Mouse (Mus musculus) embryonic facial prominence, embryonic 11.5 days (tissue): Measurements from ENCODE around the gene Tpp2. TPM values are rescaled to one million over a fixed set of nuclear protein-coding genes. Genes with fewer than 3 reads are reported as not detected.

Source experiments
- ATAC-seq: fragments of 200-750 bp; cut with Nextera tagmentation; replicated peaks from 2 replicates; pipeline ENCODE4 v1.8.0; 2017; ENCODE audit warnings: low read depth; ENCODE audit not compliant: insufficient number of reproducible peaks, low FRiP score, low TSS enrichment
- DNase-seq: peaks from one replicate; pipeline ENCODE4 v3.0.0-alpha.2; 2015; ENCODE audit warnings: low spot score
- H3K27ac ChIP-seq: fragments of 300-500 bp; sonication (generic); replicated peaks from 2 replicates; pipeline ENCODE4 v1.5.1; 2014; ENCODE audit warnings: mild to moderate bottlenecking, low read depth, low read length, control low read depth
- H3K27me3 ChIP-seq: fragments of 300-500 bp; sonication (generic); 2 replicates; pipeline ENCODE4 v1.6.1; 2014; ENCODE audit warnings: mild to moderate bottlenecking, low read length, moderate library complexity, mixed read lengths; ENCODE audit not compliant: control insufficient read depth, insufficient read depth
- H3K36me3 ChIP-seq: fragments of 300-500 bp; sonication (generic); replicated peaks from 2 replicates; pipeline ENCODE4 v1.6.1; 2014; ENCODE audit warnings: low read depth, mild to moderate bottlenecking, low read length, moderate library complexity, mixed read lengths; ENCODE audit not compliant: control insufficient read depth, insufficient read depth
- H3K4me1 ChIP-seq: fragments of 300-500 bp; sonication (generic); 2 replicates; pipeline ENCODE4 v1.6.1; 2014; ENCODE audit warnings: low read length, mixed read lengths; ENCODE audit not compliant: control insufficient read depth, insufficient read depth
- H3K4me2 ChIP-seq: fragments of 300-500 bp; sonication (generic); 2 replicates; pipeline ENCODE4 v1.6.1; 2014; ENCODE audit warnings: low read depth, mild to moderate bottlenecking, control low read depth, low read length, moderate library complexity
- H3K4me3 ChIP-seq: fragments of 300-500 bp; sonication (generic); 2 replicates; pipeline ENCODE4 v1.5.1; 2014; ENCODE audit warnings: low read depth, low read length, control low read depth
- H3K9ac ChIP-seq: fragments of 300-500 bp; sonication (generic); replicated peaks from 2 replicates; pipeline ENCODE4 v1.6.1; 2014; ENCODE audit warnings: mild to moderate bottlenecking, control low read depth, low read length
- H3K9me3 ChIP-seq: fragments of 300-500 bp; sonication (generic); replicated peaks from 2 replicates; pipeline ENCODE4 v1.6.1; 2016; ENCODE audit warnings: mild to moderate bottlenecking, low read length, inconsistent platforms, mixed read lengths; ENCODE audit not compliant: control insufficient read depth
- WGBS: fragments of 180-500 bp; shearing (Covaris S2); extraction: QIAGEN DNeasy Blood & Tissue Kit; methylation state at CpG from one replicate; pipeline ENCODE4 v1.1.7; 2014; 5-methylcytosine and 5-hydroxymethylcytosine counted together
- polyA plus RNA-seq: library from polyadenylated mRNA; unstranded; fragments of >200 nt; fragmentation: Nextera tagmentation; extraction: Ambion mirVana; gene quantifications from 2 replicates; pipeline ENCODE4 v1.2.1, GENCODE M21; 2014

Gene Tpp2
- polyA plus RNA-seq, 1 experiment from 2014 or later, result 77.1 TPM

DNA sequence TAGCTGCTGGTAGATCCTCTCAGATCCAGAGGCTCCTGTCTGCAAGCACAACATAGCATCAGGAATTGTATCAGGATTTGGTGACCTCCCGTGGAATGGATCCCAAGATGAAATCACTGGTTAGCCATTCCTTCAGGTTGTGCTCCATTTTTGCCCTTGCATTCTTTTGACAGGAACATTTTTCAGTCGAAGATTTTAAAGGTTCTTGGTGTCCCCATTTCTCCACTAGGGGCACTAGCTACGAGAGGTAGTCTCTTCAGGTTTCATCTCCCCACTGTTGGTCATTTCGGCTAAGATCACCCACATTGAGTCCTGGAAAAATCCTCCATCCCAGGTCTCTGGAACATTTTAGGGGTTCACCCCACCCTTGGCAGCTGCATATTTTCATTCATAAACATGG is 33.3 kb downstream of the Tpp2 start:
- 85% methylated on average over 4 of the region's 4 CpGs for WGBS
- Histone ChIP-seq H3K36me3 (no peaks in the 10 kb centered on the region), H3K9me3 (no peaks in the 10 kb centered on the region), H3K4me1 (no peaks in the 10 kb centered on the region), H3K9ac (no peak overlapping the region), H3K4me2 (no peak overlapping the region), H3K4me3 (no peak overlapping the region), H3K27me3 (no peaks in the 10 kb centered on the region), H3K27ac (no peak overlapping the region)
- DNase-seq (peak; percentile 8), ATAC-seq (no peak)

DNA sequence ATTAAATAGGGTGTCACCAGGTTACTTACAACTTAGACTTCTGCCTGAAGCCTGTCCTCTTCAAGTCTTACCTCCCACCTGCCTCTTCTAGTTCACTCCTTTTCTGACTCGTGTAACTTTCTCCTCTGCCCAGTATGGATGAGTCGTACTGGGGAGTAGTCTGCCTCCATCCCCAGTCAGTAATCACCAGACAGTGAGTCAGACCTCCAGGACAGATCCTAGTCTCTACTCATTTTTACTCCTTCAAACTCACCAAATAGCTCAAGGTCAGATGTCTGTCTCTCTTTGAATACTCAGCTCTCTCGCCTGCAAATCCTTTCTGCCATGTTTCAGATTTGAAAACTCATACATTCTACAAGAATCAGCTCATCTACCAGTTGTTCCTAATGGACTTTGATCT is 35.9 kb downstream of the Tpp2 start:
- H3K27ac ChIP-seq, result no peak overlapping the region
- ATAC-seq, result no peak
- no peaks in the 10 kb centered on the region for H3K9me3 ChIP-seq
- no peak for DNase-seq
- H3K27me3 ChIP-seq, result no peaks in the 10 kb centered on the region
- no peak overlapping the region for H3K9ac ChIP-seq
- H3K36me3 ChIP-seq, result no peaks in the 10 kb centered on the region; the same call in 1 of the 2 replicates
- no peak overlapping the region for H3K4me3 ChIP-seq
- WGBS, result 78% methylated on average over 3 of the region's 3 CpGs
- H3K4me1 ChIP-seq, result no peaks in the 10 kb centered on the region
- no peak overlapping the region for H3K4me2 ChIP-seq

DNA sequence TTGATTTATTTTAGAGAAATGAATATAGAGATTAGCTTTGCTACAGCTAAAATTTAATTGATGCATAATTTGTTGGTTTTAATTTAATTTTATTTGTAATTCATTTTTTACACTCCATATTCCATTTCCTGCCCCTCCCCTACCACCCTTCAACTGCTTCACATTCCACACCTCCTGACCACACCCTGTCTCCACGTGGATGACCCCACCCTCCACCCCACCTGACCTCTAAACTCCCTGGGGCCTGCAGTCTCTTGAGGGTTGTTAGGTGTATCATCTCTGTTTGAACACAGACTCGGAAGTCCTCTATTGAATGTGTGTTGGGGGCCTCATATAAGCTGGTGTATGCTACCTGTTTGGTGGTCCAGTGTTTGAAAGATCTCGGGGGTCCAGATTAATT is 37.6 kb downstream of the Tpp2 start:
- no peaks in the 10 kb centered on the region; the same call in 1 of the 2 replicates for H3K36me3 ChIP-seq
- ATAC-seq, result no peak
- no peaks in the 10 kb centered on the region for H3K4me1 ChIP-seq
- no peaks in the 10 kb centered on the region for H3K9me3 ChIP-seq
- H3K9ac ChIP-seq, result no peak overlapping the region
- no peaks in the 10 kb centered on the region for H3K27me3 ChIP-seq
- H3K27ac ChIP-seq, result no peak overlapping the region
- H3K4me2 ChIP-seq, result no peak overlapping the region
- no peak for DNase-seq
- H3K4me3 ChIP-seq, result no peak overlapping the region
- 72% methylated on average over 3 of the region's 3 CpGs for WGBS

DNA sequence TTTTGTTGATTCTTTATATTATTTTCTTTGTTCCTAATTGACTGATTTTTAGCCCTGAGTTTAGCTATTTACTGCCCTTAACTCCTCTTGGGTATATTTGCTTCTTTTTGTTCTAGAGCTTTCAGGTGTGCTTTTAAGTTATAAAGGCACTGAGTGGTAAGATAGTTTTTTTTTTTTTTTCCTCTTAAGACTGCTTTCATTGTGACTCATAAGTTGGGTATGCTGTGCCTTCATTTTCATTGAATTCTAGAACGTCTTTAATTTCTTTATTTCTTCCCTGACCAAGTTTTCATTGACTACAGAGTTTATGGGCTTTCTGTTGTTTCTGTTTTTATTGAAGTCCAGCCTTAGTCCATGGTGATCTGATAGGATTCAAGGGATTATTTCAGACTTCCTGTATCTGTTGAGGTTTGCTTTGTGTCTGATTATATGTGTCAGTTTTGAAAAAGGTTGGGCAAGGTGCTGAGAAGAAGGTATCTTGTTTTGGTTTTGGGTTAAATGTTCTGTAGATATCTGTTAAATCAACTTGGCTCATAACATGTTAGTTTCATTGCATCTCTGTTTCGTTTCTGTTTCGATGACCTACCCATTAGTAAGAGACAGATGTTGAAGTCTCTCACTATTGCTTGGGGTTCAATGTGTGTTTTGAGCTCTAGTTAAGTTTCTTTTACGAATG is 63.6 kb downstream of the Tpp2 start:
- no peak for ATAC-seq
- Histone ChIP-seq H3K27ac (no peak overlapping the region), H3K27me3 (no peaks in the 10 kb centered on the region), H3K4me2 (no peak overlapping the region), H3K36me3 (peaks cover 9% of the 10 kb centered on the region), H3K9ac (no peak overlapping the region), H3K4me3 (no peak overlapping the region), H3K9me3 (no peaks in the 10 kb centered on the region), H3K4me1 (no peaks in the 10 kb centered on the region)
- 98% methylated on average over 4 of the region's 4 CpGs for WGBS
- DNase-seq, result no peak

DNA sequence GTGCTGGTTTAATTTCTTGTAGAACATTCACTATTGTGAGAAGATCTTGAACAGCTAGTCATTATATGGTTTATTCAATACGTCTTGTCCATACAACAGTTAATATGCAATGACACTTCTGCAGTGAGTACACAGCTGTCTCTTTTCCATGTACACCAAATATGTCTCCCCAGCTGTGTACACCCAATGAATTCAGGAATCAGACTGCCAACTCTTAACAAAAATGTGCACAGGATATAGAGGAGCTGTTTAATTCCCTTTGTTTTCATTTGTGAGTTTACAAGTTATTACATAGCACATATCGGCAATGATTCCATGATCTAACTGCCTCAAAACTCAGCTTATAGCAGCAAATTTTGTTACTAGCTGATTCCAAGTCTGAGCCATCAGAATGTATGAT is 71.1 kb downstream of the Tpp2 start:
- H3K4me1 ChIP-seq, result no peaks in the 10 kb centered on the region
- H3K27ac ChIP-seq, result no peak overlapping the region
- 92% methylated on average over 2 of the region's 2 CpGs for WGBS
- H3K4me3 ChIP-seq, result no peak overlapping the region
- no peaks in the 10 kb centered on the region for H3K27me3 ChIP-seq
- H3K36me3 ChIP-seq, result no peaks in the 10 kb centered on the region; the same call in none of the 2 replicates
- no peak overlapping the region for H3K9ac ChIP-seq
- ATAC-seq (no peak), DNase-seq (no peak)
- H3K4me2 ChIP-seq, result no peak overlapping the region
- H3K9me3 ChIP-seq, result no peaks in the 10 kb centered on the region

DNA sequence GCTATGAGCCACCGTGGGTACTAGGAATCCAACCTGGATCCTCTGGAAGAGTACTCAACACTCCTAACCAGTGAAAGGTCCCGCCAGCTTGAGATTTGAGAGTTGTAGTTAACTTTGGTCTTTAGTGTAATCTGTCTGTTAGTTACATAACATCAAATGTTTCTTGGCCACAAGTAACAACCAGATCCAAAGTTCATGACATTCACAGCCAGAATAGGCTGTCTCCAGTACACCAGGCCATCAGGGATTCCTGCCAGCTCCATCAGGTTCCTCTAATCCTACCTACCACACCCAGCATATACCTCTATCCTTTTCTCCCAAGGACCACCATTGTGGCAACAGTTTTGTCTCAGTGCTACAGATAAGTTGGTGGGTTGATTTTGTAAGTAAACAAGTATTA is 82.1 kb downstream of the Tpp2 start:
- Histone ChIP-seq H3K27me3 (no peaks in the 10 kb centered on the region), H3K9me3 (no peaks in the 10 kb centered on the region), H3K4me3 (no peak overlapping the region), H3K9ac (no peak overlapping the region), H3K27ac (no peak overlapping the region), H3K4me1 (no peaks in the 10 kb centered on the region), H3K36me3 (no peaks in the 10 kb centered on the region), H3K4me2 (no peak overlapping the region)
- no peak for ATAC-seq
- 81% methylated on average over 2 of the region's 2 CpGs for WGBS
- no peak for DNase-seq

DNA sequence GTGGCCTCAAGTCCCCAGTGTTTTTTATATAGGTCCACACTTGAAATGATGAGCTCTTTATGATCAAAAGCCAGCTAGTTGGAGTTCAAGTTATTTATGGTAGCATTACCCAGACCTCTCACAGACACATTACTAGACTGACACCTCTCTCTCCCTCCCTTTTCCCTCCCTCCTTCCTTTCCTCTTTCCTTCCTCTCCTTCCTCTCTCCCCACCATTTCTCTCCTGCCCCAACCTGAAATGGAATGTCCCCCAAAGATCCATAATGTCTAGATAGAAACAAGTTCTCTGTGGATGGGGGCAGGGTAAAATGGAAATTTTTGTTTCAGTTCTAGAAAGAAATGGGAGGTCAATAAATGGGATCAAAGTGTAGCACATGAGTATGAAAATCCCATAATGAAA is 86.5 kb downstream of the Tpp2 start, which contains the start of gene Mettl21c:
Gene Mettl21c (minus strand): TSS at position 101 of the 400 bp plus-strand sequence.
- Histone ChIP-seq H3K9ac (no peak within 1 kb of the TSS), H3K4me3 (no peak within 1 kb of the TSS), H3K4me2 (no peak within 1 kb of the TSS), H3K4me1 (no peaks in the 10 kb centered on the region), H3K9me3 (no peaks in the 10 kb centered on the region), H3K27ac (no peak within 1 kb of the TSS), H3K36me3 (no peaks in the 10 kb centered on the region), H3K27me3 (no peaks in the 10 kb centered on the region)
- ATAC-seq (no peak), DNase-seq (no peak)

DNA sequence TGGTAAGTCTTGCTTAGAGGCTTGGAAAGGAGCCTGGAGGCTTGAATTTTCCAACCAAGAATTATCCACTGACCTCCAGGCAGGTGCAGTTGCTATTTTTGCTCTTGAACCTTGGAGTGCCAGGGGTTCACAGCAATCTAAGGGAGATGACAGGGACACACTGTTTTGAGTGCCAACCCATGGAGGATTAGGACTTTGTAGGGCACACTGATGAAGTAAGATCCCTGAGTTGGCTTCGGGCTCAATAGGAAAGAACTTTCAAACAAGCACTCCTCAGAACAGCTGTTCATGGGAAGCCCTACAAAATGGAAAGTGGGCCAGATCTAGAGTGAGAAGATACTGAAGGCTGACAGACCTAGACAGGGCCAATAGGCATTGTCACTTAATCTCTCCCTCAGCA is 89.2 kb downstream of the Tpp2 start:
- no peaks in the 10 kb centered on the region for H3K27me3 ChIP-seq
- no peak overlapping the region for H3K4me2 ChIP-seq
- no peak for ATAC-seq
- no peaks in the 10 kb centered on the region for H3K9me3 ChIP-seq
- no peak overlapping the region for H3K4me3 ChIP-seq
- H3K9ac ChIP-seq, result no peak overlapping the region
- 95% methylated on average over 1 of the region's 1 CpGs for WGBS
- no peaks in the 10 kb centered on the region for H3K36me3 ChIP-seq
- no peak overlapping the region for H3K27ac ChIP-seq
- H3K4me1 ChIP-seq, result no peaks in the 10 kb centered on the region
- no peak for DNase-seq
